Mouse (Mus musculus) left cerebral cortex, postnatal 36 days (tissue): ENCODE measurements around the gene Ppl. TPM values are rescaled to one million over a fixed set of nuclear protein-coding genes. Genes with fewer than 3 reads are reported as not detected.

Experiments used
- DNase-seq, 2 experiments: peaks; one replicate each; pipeline ENCODE4 v3.0.0; 2021 to 2022; ENCODE audit warnings: low spot score in 2 of 2, mixed read lengths in 1 of 2
- intact Hi-C: fragments of 180-260 bp; cut with DNase I; formaldehyde crosslinking; loops from one replicate; pipeline ENCODE4 v1.15.1; 2025
- total RNA-seq, 2 experiments: library from RNA; stranded (reverse); gene quantifications; 2 replicates each; pipeline ENCODE4 v1.2.3; 2021

Ppl gene
- total RNA-seq, 2 experiments from 2014 or later, result 0.44 to 0.66 TPM

- intact Hi-C loops, result no loop called here
- DNase-seq, result no peak
Observed at GRCm38 (mm10) chr16:5131251-5131922, 834 bp downstream of the Ppl start.

- no peak for DNase-seq
- intact Hi-C loops, result no loop called here
Observed at GRCm38 (mm10) chr16:5130766-5131165, 1.5 kb downstream of the Ppl start.

DNA sequence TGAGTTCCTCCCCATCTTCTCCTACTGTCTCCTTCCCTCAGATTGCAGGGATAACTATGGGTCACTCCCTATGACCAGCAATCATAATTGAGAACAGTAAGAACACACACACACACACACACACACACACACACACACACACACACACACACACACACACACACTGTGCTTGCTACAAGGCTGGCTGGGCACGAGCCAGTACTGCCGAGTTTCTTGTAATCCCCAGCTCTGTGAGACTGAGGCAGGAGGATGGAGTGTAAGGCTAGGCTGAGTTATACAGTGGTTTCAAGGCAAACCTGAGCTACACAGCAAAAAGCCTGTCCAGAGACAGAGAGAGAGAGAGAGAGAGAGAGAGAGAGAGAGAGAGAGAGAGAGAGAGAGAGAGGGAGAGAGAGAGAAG, 2.0 kb downstream of the Ppl start:
- intact Hi-C loops, result no loop called here
- no peak for DNase-seq

GRCm38 (mm10) chr16:5123476-5123875, 8.7 kb downstream of the Ppl start:
- no peak for DNase-seq
- intact Hi-C loops, result no loop called here

DNA sequence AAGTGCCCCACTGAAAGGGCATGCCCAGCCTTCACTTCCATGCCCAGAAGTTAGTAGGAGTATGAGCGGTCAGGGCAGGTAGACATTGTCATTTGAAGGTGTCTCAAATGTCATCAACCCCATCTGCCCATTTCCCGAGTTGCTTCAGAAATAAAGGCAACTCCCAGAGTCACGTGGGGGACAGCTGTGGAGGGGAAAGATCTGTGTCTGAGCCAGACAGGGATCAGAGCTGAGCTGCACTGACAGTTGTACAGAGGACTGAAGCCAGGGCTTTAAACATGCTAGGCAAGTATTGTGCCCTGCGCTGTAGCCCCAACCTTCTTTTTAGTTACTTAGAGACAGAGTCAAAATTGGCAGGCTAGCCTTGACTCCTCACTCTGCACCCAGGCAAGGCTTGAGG, 12.4 kb downstream of the Ppl start:
- intact Hi-C loops, result no loop called here
- no peak for DNase-seq

GRCm38 (mm10) chr16:5119385-5119784, 12.8 kb downstream of the Ppl start:
- intact Hi-C loops, result no loop called here
- no peak for DNase-seq

- intact Hi-C loops, result no loop called here
- DNase-seq, result no peak
Observed at GRCm38 (mm10) chr16:5113582-5113981, 18.6 kb downstream of the Ppl start.

DNA sequence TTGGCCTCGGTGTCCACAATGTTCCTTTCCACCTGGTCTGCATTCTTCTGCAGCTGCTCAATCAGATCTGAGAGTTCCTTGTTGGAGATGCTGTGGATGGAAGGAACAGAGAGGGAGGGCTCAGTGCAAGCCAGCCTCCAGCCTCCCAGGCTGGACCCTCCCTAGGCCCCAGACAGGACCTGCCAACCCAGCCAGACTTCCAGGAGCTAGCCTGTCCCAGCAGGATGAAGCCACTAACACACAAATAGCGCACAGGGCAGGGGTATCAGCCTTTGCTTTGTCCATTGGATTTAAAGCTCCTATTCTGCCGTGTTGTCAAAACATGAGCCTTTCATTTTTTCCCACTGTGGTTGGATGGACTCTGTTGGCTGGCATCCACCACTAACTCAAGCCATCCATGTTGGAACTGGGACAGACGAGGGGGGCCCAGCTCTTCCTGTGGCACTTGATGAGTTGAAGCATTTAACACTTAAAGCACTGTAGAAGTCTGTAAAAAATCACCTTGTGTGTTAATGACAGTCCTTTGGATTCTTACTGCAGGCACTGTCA, 19.1 kb downstream of the Ppl start:
- no peak for DNase-seq
- intact Hi-C loops, result no loop called here

GRCm38 (mm10) chr16:5111021-5111420, 21.2 kb downstream of the Ppl start:
- intact Hi-C loops, result no loop called here
- no peak for DNase-seq

DNA sequence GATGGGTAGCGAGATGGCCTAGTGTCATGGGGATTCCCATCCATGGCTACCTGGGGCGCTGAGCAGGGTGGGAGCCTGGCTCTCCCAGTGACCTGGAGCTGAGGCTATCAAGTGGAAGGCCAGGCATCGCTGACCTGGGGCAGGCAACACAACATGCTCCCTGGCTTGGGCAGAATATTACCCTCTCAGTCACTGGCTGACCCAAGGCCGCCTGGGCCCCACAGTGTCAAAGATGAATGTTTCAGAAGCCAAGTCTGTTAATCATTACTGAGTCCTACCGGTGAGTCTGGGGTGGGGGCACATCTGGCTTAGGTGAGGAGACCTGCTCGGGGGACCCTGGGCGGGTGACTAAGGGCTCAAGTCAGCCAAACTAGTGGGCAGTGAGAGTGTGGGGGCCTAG, 22.3 kb downstream of the Ppl start:
- no peak for DNase-seq
- intact Hi-C loops, result no loop called here

GRCm38 (mm10) chr16:5101000-5101399, 31.2 kb downstream of the Ppl start:
- intact Hi-C loops, result no loop called here
- DNase-seq, result no peak

DNA sequence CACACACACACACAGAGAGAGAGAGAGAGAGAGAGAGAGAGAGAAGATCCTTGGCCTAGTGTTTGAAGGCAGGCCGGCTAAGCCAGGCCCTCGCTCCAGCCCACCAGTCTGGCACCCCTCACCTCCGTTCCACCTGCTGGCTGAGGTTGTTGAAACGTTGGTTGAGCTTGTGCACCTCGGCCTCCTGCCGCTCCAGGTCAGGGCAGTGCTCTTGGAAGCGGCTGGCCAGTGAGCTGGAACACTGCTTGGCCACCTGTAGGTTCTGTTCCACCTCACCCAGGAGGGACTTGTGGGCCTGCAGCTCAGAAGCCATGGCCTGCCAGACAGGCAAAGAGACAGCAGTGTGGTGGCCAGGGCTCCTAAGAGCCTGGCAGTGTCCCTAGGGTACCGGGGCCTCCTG, 35.7 kb downstream of the Ppl start:
- intact Hi-C loops, result no loop called here

GRCm38 (mm10) chr16:5093285-5093684, 38.9 kb downstream of the Ppl start:
- intact Hi-C loops, result no loop called here
- DNase-seq, result no peak

More for the DNA sequence above, 35.7 kb downstream of the Ppl start:
- DNase-seq, result no peak

DNA sequence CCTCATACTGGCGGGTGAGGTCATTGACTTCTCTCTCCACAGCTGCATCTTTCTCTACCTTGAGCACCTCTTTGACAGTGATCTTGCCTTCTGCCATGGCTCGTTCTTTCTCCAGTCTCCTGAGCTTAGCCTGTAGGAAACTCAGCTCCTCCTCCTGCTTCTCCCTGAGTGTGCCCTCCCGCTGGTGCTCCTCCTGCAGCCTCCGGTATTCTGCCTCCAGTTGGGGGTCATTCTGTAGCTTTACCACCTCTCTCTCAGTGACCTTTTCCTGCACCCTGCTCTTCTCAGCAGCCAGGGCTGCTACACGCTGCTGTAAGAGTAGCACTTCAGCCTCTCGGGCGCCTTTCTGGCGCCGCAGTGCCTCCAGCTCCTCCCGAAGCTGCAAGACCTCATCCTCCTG, 43.2 kb downstream of the Ppl start:
- DNase-seq, result no peak
- intact Hi-C loops, result no loop called here

DNA sequence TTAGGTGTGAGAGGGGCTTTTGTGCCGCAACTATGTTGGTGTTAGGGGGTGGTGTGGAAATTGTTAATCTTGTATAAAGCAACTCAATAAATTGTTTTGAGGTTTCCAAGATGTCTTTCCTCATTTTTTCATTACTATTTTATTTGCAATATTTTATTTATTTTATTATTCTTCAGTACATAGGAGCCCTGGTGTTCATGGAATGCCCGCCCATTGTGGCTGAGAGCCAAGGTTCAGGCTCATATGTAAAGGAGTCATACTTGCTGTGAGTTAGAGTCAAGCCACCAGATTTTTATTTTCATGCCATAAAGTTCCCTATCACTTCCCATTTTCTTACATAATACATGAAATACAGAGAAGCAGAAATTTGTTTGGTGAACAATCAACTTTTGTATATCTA, 46.0 kb downstream of the Ppl start:
- intact Hi-C loops, result no loop called here
- no peak for DNase-seq

DNA sequence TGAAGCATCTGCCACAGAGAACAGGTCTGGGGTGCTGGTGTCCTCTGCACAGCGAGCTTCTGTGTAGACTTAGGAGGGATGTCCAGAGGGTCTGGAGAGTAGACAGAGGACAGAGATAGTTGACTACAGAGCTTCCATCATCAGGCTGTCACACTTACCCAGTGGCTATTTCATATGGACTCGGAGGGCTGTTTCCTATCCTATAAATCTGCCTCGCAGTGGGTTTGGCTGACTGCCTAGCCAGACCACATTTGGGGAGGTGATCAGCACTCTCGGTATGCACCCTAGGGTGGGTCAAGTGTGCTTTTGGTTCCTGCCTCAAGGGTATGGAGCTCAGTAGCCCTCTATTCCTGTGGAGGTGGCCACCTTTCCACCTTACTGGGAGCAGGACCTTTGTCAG, 47.0 kb downstream of the Ppl start:
- no peak for DNase-seq
- intact Hi-C loops, result no loop called here

DNA sequence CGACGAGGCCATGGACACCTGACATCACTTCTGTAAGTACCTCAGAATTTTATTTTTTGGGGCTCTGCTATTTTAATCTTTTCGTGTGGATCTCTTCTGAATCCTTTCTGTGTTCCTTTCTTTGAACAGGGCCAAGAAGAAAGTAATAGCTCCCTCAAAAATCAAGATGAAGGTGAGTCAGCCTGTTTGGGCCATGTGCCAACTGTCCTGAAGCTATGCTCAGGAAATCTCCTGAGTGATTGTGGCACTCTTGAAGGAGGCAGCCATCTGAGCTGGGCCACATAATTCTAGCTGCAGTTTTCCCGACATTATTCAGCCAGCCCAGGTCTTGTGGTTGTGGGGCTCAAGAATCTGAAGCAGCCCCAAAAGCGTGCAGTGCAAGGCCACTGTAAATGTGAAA, 57.9 kb downstream of the Ppl start:
- DNase-seq, result no peak
- intact Hi-C loops, result no loop called here

GRCm38 (mm10) chr16:5071974-5072373, 60.2 kb downstream of the Ppl start:
- DNase-seq, result no peak
- intact Hi-C loops, result no loop called here

GRCm38 (mm10) chr16:5070321-5070720, 61.9 kb downstream of the Ppl start:
- intact Hi-C loops, result no loop called here
- DNase-seq, result peak; percentile 21 to 26

DNA sequence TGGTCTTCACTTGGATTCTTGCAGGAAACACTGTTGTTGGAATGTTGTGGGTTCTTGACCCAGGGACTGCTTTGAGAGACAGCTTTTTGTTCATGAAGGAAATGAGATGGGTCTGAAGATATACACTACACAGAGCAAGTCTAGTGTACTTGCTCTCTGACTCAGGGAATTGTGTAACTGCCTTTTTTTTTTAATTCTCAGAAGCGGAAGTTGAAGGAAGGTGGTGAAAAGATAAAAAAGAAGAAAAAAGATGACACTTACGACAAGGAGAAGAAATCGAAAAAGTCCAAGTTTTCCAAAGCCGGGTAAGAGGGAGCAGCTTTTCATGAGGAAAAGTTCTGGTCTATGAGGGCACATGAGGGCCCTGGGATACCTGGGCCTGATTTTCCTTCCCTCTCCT, 68.7 kb downstream of the Ppl start:
- no peak for DNase-seq
- intact Hi-C loops, result no loop called here

GRCm38 (mm10) chr16:5058114-5058513, 74.1 kb downstream of the Ppl start:
- intact Hi-C loops, result no loop called here
- DNase-seq, result no peak
